Mouse (Mus musculus) c-Kit-positive CD71-positive TER-119-positive erythroid progenitor cells, embryonic 14.5 days (primary cell): Measurements from ENCODE around the gene Hist1h2ai.

Experiments
- DNase-seq: peaks from one replicate; pipeline ENCODE4 v3.0.0-alpha.2; 2013; ENCODE audit warnings: low spot score

Gene Hist1h2ai

DNA sequence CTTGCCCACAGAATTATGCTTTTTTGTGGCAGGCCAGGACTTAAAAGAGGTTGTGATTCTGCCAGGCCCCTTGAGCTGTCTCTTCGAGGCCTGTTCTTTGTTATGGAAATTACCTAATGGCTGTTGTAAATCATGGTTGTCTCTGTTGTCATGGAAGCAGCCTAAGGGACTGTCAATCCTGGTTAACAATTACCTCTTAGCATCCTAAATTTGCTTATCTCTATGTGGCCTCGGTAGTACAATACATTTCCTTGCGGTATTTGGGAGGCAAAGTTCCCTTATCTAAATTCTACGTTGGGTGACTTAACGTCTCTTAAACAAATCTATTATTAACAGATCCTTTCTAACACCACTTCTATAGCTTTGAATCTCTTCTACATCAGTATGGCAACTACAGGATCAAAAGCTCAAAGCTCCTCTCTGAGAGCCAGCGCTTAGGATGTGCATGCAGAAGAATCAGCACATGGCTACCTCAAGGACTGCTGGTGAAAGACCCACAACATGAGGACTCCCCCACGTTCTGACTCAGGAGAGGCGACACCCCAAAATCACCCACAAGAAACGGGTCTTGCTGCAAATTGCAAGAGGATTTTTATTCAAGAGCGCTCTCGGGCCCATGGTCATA lies 11.8 kb downstream of the Hist1h2ai start:
- DNase-seq: no peak

- DNase-seq: no peak
Measured at GRCm38 (mm10) chr13:21729544-21729943, 13.3 kb downstream of the Hist1h2ai start.

GRCm38 (mm10) chr13:21733466-21733865 lies 17.2 kb downstream of the Hist1h2ai start:
- no peak for DNase-seq

DNA sequence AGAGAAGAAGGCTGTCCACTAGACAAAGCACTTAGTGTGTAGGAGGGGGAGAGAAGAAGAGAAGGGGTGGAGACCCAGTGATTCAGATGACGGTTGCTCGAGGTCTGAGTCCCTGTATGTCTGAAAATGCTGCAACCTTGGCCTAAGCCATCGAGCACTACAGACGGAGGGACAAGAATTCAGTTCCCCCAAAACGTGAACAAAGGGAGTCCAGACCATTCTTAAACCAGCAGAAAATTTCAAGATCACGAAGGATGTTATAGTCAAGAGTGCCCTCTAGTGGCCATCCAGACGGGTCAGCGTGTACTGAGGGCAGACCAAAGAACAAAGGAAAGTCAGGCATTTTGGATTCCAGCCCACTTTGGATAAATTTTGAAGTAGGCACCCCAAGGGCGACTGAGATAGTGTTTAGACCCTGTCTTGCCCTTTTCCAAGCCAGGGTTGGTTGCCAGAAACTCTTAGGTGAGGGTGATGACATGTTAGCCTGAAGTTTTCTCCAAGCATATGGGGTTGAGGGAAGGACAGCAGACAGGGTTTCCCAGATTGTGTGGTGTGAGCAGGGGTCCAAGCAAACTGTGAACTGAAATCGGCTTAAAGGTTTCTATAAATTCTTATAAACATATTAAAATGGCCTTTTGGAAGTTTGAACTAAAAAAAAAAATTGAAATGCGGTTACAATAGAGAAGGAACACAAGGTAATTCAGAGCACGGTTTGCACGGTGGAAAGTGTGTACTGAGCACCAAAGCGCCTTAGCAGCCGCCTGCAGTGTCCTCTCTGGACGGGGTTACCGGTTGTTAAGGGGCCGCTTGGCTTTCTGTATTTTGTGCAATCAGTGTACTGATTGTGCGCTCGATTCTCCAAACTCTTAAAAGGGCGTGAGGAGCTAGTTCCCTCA lies 18.0 kb downstream of the Hist1h2ai start:
- DNase-seq: peak; percentile 91

- peak; percentile 88 for DNase-seq
Measured at GRCm38 (mm10) chr13:21734906-21735767, 18.9 kb downstream of the Hist1h2ai start, which contains the start of gene Hist1h4j. TSS of gene Hist1h4j (plus strand) at chr13:21735064.

GRCm38 (mm10) chr13:21745006-21745405 lies 28.8 kb downstream of the Hist1h2ai start:
- DNase-seq: no peak

- peak; percentile 64 for DNase-seq
Measured at GRCm38 (mm10) chr13:21749387-21750158, 33.4 kb downstream of the Hist1h2ai start.

DNA sequence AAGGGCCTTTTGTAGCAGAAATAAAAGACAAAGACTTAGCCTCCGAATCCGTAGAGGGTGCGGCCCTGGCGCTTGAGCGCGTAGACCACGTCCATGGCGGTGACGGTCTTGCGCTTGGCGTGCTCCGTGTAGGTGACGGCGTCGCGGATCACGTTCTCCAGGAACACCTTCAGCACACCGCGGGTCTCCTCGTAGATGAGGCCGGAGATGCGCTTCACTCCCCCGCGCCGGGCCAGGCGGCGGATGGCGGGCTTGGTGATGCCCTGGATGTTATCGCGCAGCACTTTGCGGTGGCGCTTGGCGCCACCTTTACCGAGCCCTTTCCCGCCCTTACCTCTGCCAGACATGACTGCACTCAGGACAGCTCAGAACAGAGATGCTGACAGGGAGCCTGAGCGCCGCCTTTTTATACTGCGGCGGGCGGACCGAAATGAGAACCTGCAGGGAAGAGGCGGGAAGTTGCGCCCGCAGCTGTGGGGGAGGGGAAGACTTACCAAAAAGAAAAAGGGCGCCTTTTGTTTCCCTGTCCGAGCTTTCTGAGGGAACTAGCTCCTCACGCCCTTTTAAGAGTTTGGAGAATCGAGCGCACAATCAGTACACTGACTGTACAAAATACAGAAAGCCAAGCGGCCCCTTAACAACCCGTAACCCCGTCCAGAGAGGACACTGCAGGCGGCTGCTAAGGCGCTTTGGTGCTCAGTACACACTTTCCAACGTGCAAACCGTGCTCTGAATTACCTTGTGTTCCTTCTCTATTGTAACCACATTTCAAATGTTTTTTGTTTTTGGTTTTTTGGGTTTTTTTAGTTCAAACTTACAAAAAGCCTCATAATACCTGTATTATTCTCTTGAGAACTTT lies 34.2 kb downstream of the Hist1h2ai start, which contains the start of gene Hist1h4k:
Gene Hist1h4k, minus strand, starts transcription at position 347 of the 859 bp plus-strand sequence.
- peak; percentile 93 for DNase-seq

DNA sequence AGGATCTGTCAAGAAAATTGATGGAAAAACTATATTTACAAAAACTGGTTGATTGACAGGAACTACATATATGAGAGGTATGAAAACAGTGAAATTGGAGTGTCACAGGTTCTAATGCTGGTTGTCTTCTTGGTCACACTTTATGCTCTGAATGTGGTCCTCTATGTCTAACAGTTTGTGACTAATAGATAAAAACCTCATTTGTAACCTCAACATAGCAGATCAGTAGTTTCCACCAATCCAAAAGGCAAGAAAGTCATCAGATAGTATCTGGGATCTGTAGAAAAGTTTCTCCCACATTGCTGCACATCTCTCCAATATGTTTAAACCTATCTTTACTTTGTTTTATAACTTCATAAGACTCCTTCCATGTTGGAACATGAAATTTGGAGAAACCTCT lies 35.2 kb downstream of the Hist1h2ai start:
- DNase-seq: peak; percentile 54

- peak; percentile 47 for DNase-seq
Measured at GRCm38 (mm10) chr13:21751827-21752226, 35.6 kb downstream of the Hist1h2ai start.

- no peak for DNase-seq
Measured at GRCm38 (mm10) chr13:21752356-21752755, 36.1 kb downstream of the Hist1h2ai start.

DNA sequence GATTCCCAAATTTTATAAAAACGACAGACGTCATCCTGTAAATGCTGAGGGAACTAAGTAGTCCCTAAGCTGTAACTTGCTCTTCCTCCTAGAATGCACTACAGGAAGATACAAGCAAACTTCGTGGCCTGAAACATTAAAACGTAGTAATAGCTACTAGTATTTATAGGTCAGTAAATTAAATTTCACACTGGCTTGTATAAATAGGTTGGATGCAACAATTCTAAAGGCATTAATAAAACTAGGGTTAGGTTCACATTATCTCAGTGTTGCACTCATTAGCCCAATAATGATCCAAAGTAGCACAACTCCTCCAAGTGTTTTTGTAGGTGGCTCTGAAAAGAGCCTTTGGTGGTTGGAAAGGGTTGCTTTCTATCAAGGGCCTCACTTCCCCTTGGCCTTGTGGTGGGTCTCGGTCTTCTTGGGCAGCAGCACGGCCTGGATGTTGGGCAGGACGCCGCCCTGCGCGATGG lies 36.9 kb downstream of the Hist1h2ai start:
- peak; percentile 73 for DNase-seq

GRCm38 (mm10) chr13:21753524-21754285 lies 37.5 kb downstream of the Hist1h2ai start, which contains the start of the genes Hist1h2ak and Hist1h2bn:
TSS of gene Hist1h2ak (minus strand) at chr13:21753827.
TSS of gene Hist1h2bn (plus strand) at chr13:21754123.
- DNase-seq: peak; percentile 99

DNA sequence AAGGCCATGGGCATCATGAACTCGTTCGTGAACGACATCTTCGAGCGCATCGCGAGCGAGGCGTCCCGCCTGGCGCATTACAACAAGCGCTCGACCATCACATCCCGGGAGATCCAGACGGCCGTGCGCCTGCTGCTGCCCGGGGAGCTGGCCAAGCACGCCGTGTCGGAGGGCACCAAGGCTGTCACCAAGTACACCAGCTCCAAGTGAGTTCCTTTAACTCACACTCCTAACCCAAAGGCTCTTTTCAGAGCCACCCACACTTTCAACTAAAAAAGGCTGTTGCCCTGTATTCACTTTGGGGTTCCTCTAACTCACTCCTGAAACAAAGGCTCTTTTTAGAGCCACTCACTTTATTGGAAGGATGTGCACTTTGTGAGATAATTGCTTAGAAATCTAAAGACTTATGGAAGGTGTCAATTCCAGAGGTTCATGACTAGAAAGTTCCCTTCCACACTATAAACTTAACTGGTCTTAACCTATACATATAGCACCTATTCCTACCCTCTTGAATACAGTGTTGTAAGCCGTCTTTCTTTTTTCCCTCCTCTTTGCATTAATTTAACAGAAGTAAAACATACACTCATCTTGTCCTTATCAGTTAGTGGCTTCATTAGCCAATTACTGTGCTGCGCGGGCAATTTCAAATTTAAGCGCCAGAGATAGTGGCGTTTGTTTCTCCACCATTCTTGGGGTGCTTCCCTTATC lies 38.2 kb downstream of the Hist1h2ai start:
- DNase-seq: peak; percentile 91

- DNase-seq: no peak
Measured at GRCm38 (mm10) chr13:21755707-21756106, 39.5 kb downstream of the Hist1h2ai start.
